In genomic region chr1:38972986-38973592, GRCm38 (mm10) we compare ENCODE assay signal across 28 mouse cellular contexts. TPM values are rescaled to one million over a fixed set of nuclear protein-coding genes. Genes with fewer than 3 reads are reported as not detected.
A peak's percentile ranks its signal among the peaks of the same experiment; 100 is the strongest.
DNase-seq lines count a peak whose midpoint lies in the region; TF ChIP-seq lines count a peak whose summit lies in the region.
"Had no signal": no experiment of that assay in that cellular context is flagged by ENCODE, and none has a peak within 500 bp of the region (broad histone marks: within the 10 kb centered on the region; RNA-seq: fewer than 3 reads in every experiment).

No protein-coding gene starts in this region.

- 53% methylated on average over 9 of the region's 9 CpGs for WGBS in olfactory bulb, adult 2 months

- TF ChIP-seq POLR2A in olfactory bulb, adult 2 months (IDR thresholded peaks at IDR 0.05; ENCODE audit: insufficient read depth, low read depth, low read length), result no peak

- TF ChIP-seq CTCF in olfactory bulb, adult 2 months (IDR thresholded peaks at IDR 0.05; ENCODE audit: insufficient read depth, low read depth, low read length), result no peak

- no peak overlapping the region for H3K4me3 ChIP-seq in olfactory bulb, adult 2 months (ENCODE audit: insufficient read depth, low read depth, low read length)
- H3K4me3 ChIP-seq: heart, embryonic 10.5 days; hindbrain, embryonic 10.5 days; limb, embryonic 15.5 days; liver, embryonic 15.5 days; midbrain, embryonic 10.5 days; neural tube, embryonic 12.5 days had no signal

- peak overlapping the region; percentile 25 for H3K27ac ChIP-seq in olfactory bulb, adult 2 months (ENCODE audit: insufficient read depth, low read depth, low read length)
- H3K27ac ChIP-seq: heart, embryonic 10.5 days; hindbrain, embryonic 10.5 days; kidney, postnatal 0 days; limb, embryonic 15.5 days; liver, embryonic 15.5 days; macrophage; midbrain, embryonic 10.5 days; neural tube, embryonic 12.5 days had no signal

- peak; percentile 24 to 56 for DNase-seq in frontal cortex, adult 2 months (ENCODE audit: extremely low spot score in 1 of 2, low spot score in 1 of 2)
- DNase-seq in frontal cortex, postnatal 14 days (ENCODE audit: low spot score in 2 of 2), result no peak
- DNase-seq in right cerebral cortex, adult 2 months (ENCODE audit: low spot score in 2 of 2), result peak; percentile 53 to 58
- DNase-seq in right cerebral cortex, postnatal 14 days, result no peak
- peak; percentile 34 for DNase-seq in adrenal gland, postnatal 10 days
- no peak for DNase-seq in layer of hippocampus, adult 9-11 months
- no peak for DNase-seq in gastrocnemius, adult 8-10 months (ENCODE audit: low spot score in 2 of 2)
- DNase-seq: cerebellum, postnatal 14 days; embryo, embryonic 11 days; forebrain, postnatal 0 days; gastrocnemius, postnatal 25 days; kidney, adult 18-20 months; thymus, postnatal 25 days had no signal

- no peaks in the 10 kb centered on the region; the same call in 1 of the 2 replicates for H3K4me1 ChIP-seq in olfactory bulb, adult 2 months (ENCODE audit: control insufficient read depth, insufficient read depth, low read length)
- H3K4me1 ChIP-seq: heart, embryonic 10.5 days; hindbrain, embryonic 10.5 days; limb, embryonic 15.5 days; liver, embryonic 15.5 days; midbrain, embryonic 10.5 days; neural tube, embryonic 12.5 days had no signal

RNA-seq across cellular contexts. Expression of gene Pdcl3, which starts 12.3 kb away (rescaled TPM):
- 44.7 and 53.8 TPM in 2 replicates for polyA plus RNA-seq in frontal cortex, adult 2 months (2012; rRNA removed)
- total RNA-seq in adrenal gland, postnatal 10 days (2021), result 10 to 100 TPM; 75.0 to 78.8 TPM
- not detected in 2 replicates for polyA plus RNA-seq in olfactory bulb, adult 2 months (2012; ENCODE audit: insufficient read depth, insufficient read length, low replicate concordance, missing spikeins)
- 10 to 100 TPM; 61.7 to 82.6 (median 76.8) TPM for total RNA-seq in gastrocnemius, adult 8-10 months (2022)

RNA-seq across cellular contexts. Expression of gene Nms, which starts 34.1 kb away (rescaled TPM):
- not detected in 2 replicates for polyA plus RNA-seq in frontal cortex, adult 2 months (2012; rRNA removed)
- total RNA-seq in adrenal gland, postnatal 10 days (2021), result not detected
- polyA plus RNA-seq in olfactory bulb, adult 2 months (2012; ENCODE audit: insufficient read depth, insufficient read length, low replicate concordance, missing spikeins), result not detected in 2 replicates
- not detected for total RNA-seq in gastrocnemius, adult 8-10 months (2022)
- total RNA-seq: gastrocnemius, postnatal 25 days; left cerebral cortex, adult 8-10 months; midbrain, postnatal 0 days had no signal
- polyA plus RNA-seq: C2C12; embryonic facial prominence, embryonic 14.5 days; heart, embryonic 10.5 days; heart, postnatal 0 days; kidney, postnatal 0 days; limb, embryonic 15.5 days; liver, embryonic 15.5 days; lung, embryonic 16.5 days; macrophage; midbrain, embryonic 10.5 days had no signal

Comparison
In these comparisons a context has a peak if more than half of its experiments do, and no peak if none do; other contexts are left out.
1. DNase-seq: peak in frontal cortex, adult 2 months (2 of 2), right cerebral cortex, adult 2 months (2 of 2) and adrenal gland, postnatal 10 days (single experiment); none in frontal cortex, postnatal 14 days (0 of 2), right cerebral cortex, postnatal 14 days (single experiment), layer of hippocampus, adult 9-11 months (single experiment) and gastrocnemius, adult 8-10 months (0 of 2).